Mouse (Mus musculus) cerebellum, adult 2 months (tissue): ENCODE data around the gene Msh5.

ENCODE experiments used
- CTCF ChIP-seq: fragments of 200-500 bp; IDR thresholded peaks from 2 replicates; pipeline ENCODE4 v1.5.1; 2011; ENCODE audit warnings: low read depth, mild to moderate bottlenecking, control low read depth, low read length, moderate library complexity, borderline replicate concordance; ENCODE audit not compliant: insufficient read depth
- POLR2A ChIP-seq: fragments of 200-500 bp; IDR thresholded peaks from 2 replicates; pipeline ENCODE4 v1.6.1; 2011; ENCODE audit warnings: low read length, control low read depth, borderline replicate concordance; ENCODE audit not compliant: insufficient read depth

DNA sequence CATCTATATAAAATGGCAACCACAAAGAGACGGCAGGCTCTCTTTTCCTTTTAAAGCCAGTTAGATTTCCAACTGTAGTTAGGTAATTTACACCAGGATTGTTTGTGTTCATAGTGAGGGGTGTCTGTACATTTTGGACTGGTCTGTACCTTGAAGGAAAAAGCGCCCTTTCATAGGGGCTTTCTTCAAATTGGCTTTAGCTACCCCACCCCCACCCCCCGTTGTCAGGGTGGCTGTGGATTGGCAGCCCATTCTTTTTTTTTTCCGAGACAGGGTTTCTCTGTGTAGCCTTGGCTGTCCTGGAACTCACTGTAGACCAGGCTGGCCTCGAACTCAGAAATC lies 49.4 kb downstream of the Msh5 start:
- TF ChIP-seq POLR2A (no peak), CTCF (no peak)
